Mouse (Mus musculus): ENCODE results near the gene Sema4g. TPM values are rescaled to one million over a fixed set of nuclear protein-coding genes. Genes with fewer than 3 reads are reported as not detected.

Gene Sema4g
- polyA plus RNA-seq, 1 experiment from 2014 or later: 20.4 TPM

DNA sequence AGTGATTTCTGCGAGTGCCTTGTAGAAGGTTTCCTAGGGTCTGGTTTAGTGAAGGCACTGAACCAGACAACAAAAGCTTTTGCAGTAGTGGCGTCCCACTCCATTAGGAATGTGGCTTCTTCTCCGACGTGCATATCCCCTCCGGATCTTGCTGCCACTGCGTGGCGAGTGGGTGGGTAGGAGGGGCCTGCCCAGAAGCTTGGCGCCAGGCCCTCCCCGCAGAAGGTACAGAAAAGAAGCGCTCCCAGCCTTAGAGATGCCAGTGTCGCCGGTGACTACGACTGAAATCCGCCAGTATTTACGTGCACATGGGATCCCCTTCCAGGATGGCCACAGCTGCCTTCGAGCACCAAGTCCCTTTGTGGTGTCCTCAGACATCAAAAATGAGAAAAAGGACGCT, 18.1 kb downstream of the Sema4g start:
- Histone ChIP-seq H3K27ac (peak overlapping the region; percentile 84), H3K4me1 (peaks cover 35% of the 10 kb centered on the region), H3K36me3 (replicated peaks) (peaks cover 12% of the 10 kb centered on the region), H3K4me3 (peak overlapping the region; percentile 96), H3K27me3 (replicated peaks) (no peaks in the 10 kb centered on the region), H3K4me2 (peak overlapping the region; percentile 96), H3K9ac (no peak overlapping the region; the same call in 1 of the 2 replicates), H3K9me3 (no peaks in the 10 kb centered on the region)
- no peak for ATAC-seq (replicated peaks)
- 42% methylated on average over 17 of the region's 17 CpGs for WGBS

DNA sequence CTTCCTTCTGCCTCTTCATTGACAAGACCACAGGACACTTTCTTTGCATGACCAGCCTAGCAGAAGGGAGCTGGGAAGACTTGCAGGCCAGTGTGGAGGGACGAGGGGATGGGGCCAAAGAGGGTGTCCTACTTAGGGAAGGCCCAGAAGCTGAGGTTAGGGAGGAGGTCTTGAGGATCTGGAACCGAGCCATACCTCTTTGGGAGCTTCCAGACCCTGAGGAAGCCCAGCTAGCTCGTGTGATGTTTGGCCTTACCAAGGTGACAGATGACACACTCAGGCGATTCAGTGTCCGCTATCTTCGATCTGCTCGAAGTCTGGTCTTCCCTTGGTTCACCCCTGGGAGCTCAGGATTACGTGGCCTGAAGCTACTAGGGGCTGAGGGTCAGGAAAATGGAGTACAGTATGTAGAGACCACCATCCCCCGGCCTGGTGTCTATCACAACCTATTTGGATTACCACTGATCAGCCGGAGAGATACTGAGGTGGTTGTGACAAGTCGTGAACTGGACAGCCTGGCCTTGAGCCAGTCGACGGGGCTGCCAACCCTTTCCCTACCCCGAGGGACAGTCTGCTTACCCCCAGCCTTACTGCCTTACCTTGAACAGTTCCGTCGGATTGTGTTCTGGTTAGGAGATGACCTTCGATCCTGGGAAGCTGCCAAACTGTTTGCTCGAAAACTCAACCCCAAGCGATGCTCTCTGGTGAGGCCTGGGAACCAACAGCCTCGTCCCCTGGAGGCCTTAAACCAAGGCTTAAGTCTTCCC, 18.7 kb downstream of the Sema4g start:
- Histone ChIP-seq H3K4me2 (peak overlapping the region; percentile 96), H3K27ac (no peak overlapping the region), H3K4me3 (peak overlapping the region; percentile 96; the same call in 1 of the 2 replicates), H3K9ac (no peak overlapping the region; the same call in 1 of the 2 replicates), H3K36me3 (replicated peaks) (peaks cover 12% of the 10 kb centered on the region), H3K4me1 (peaks cover 37% of the 10 kb centered on the region), H3K27me3 (replicated peaks) (no peaks in the 10 kb centered on the region), H3K9me3 (no peaks in the 10 kb centered on the region)
- no peak for ATAC-seq (replicated peaks)
- WGBS: 93% methylated on average over 20 of the region's 20 CpGs

DNA sequence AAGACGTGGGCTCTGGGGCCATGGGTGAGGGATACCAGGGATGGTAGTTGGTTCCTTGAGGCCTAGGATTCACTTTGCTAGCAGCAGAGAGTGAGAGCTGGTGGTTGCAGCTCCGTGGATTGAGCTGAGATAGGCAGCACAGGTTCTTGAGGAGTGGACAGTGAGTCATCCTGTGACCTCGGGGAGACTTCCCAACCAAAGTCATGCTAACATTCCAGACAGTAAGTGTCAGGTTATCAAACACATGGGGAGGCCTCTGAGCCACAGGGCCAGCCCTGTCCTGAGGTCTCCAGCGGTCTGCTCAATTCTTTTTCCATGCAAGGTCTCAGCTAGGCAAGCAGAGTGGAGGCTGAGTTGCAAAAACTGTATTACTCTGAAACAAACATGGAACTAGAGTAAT, 21.7 kb downstream of the Sema4g start:
- Histone ChIP-seq H3K27ac (no peak overlapping the region), H3K36me3 (replicated peaks) (peaks cover 7% of the 10 kb centered on the region; the same call in 1 of the 2 replicates), H3K4me1 (peaks cover 39% of the 10 kb centered on the region), H3K9ac (no peak overlapping the region), H3K27me3 (replicated peaks) (0 out of 2 replicates have a peak, but pooled peaks cover 3% of the 10 kb centered on the region), H3K4me3 (no peak overlapping the region), H3K4me2 (no peak overlapping the region), H3K9me3 (no peaks in the 10 kb centered on the region)
- no peak for ATAC-seq (replicated peaks)
- 89% methylated on average over 4 of the region's 4 CpGs for WGBS

DNA sequence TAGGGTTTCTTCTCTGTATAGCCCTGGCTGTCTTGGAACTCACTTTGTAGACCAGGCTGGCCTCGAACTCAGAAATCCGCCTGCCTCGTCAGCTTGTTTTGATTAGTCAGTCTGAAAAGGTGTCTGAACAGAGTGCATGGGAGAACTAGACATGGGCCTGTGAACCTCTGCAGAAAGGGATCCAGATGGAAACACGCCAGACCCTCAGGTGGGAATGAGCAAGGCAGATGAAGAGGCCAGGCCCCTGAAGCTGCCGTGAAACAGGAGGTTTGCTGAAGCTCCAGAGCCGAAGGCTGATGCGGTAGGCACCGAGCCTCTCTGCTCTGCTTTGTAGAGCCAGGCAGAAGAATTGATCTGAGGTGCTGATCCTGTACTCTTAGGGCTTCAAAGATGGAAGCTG, 23.3 kb downstream of the Sema4g start:
- Histone ChIP-seq H3K9me3 (no peaks in the 10 kb centered on the region), H3K36me3 (replicated peaks) (peaks cover 7% of the 10 kb centered on the region; the same call in 1 of the 2 replicates), H3K9ac (no peak overlapping the region), H3K4me2 (no peak overlapping the region), H3K27me3 (replicated peaks) (0 out of 2 replicates have a peak, but pooled peaks cover 3% of the 10 kb centered on the region), H3K4me3 (no peak overlapping the region), H3K4me1 (peaks cover 46% of the 10 kb centered on the region), H3K27ac (peak overlapping the region; percentile 67)
- 81% methylated on average over 8 of the region's 8 CpGs for WGBS
- no peak for ATAC-seq (replicated peaks)

DNA sequence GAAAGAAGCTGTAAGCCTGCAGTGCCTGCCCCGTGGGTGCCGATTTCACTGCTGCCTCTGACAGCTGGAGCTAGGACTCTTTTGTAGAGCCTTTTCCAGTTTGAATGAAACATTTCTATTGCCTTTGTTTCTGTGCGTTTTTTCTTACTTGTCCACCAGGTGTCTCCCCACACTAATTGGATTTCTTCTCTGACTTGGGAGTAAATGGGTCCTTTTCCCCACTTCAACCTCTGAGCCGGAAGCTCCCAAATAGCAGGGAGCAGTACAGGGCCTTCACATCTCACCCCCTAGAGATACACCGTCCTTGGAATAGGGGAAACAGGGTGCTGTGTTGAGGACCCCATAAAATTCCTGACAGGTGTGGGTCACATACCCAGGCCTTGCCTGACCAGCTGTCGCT, 23.7 kb downstream of the Sema4g start:
- no peaks in the 10 kb centered on the region for H3K9me3 ChIP-seq
- no peak overlapping the region for H3K9ac ChIP-seq
- H3K4me1 ChIP-seq: peaks cover 41% of the 10 kb centered on the region
- H3K27me3 ChIP-seq (replicated peaks): 0 out of 2 replicates have a peak, but pooled peaks cover 3% of the 10 kb centered on the region
- no peak for ATAC-seq (replicated peaks)
- H3K36me3 ChIP-seq (replicated peaks): peaks cover 7% of the 10 kb centered on the region; the same call in 1 of the 2 replicates
- WGBS: 25% methylated on average over 6 of the region's 6 CpGs
- no peak overlapping the region for H3K4me2 ChIP-seq
- H3K27ac ChIP-seq: peak overlapping the region; percentile 67
- no peak overlapping the region for H3K4me3 ChIP-seq

DNA sequence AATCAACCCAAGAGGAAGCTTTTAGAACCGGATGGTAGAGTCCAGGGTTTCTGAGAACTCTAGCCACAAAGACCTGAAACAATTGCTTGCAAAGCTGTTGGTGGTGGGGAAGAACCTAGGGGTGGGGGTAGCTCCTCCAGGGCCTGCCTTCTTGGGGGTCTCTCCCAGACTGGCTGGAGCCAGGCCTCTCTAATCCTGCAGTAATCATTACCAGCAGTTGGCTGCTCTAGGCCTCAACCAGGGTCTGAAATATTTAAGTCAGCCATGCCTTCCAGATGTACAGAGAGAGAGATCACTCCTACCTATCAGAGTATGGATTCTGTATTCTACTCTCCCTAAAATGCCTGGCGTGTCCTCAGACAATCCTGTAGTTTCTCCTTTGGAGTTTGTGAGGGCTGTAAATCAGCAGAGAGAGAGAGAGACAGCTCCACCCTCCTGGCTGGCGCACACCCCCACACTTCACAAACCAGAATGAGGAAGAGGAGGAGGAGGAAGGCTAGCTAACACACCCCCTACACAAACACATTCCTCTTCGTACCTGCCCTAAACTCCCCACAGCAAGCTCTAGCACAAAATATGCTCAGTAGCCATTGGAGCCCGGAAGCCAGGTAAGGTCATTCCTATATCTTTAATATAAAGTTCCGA, 24.8 kb downstream of the Sema4g start:
- Histone ChIP-seq H3K4me2 (no peak overlapping the region), H3K9me3 (no peaks in the 10 kb centered on the region), H3K4me3 (no peak overlapping the region), H3K36me3 (replicated peaks) (peaks cover 6% of the 10 kb centered on the region; the same call in 1 of the 2 replicates), H3K4me1 (peaks cover 37% of the 10 kb centered on the region), H3K9ac (no peak overlapping the region), H3K27me3 (replicated peaks) (0 out of 2 replicates have a peak, but pooled peaks cover 3% of the 10 kb centered on the region), H3K27ac (no peak overlapping the region)
- 70% methylated on average over 6 of the region's 6 CpGs for WGBS
- ATAC-seq (replicated peaks): no peak

DNA sequence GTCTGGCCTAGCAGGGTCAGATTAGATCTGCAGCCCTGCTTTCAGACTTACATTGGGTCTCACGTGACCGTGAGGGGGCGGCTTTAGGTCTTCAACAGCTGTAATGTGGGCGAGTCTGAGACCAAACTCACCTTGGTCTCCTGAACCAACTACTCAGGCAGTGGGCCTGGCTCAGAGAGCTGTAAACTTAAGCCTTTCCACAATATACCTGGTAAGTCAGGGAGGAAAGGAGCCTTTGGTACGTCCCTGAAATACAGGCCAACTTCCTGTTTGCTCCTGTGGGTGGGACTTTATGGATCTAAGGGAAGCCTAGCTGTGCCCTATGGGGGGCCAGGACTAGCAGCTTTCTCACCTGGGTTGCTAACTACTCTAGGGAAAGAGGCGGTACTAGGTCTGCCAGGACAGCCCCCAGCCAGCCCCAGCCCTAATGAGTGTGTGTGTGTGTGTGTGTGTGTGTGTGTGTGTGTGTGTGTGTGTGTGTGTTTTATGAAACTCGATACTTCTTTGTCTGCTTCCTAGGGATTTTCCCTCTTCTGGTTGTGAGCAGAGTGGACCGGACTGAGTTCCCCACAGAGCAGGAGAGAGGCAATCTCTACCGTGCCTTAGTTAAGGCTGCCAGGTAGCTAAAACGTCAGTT, 25.6 kb downstream of the Sema4g start, which contains the start of gene Lzts2:
TSS of gene Lzts2 (plus strand) at position 80 of the 637 bp plus-strand sequence.
- Histone ChIP-seq H3K4me2 (peak within 1 kb of the TSS; percentile 87), H3K4me3 (peak within 1 kb of the TSS; percentile 33), H3K27me3 (replicated peaks) (0 out of 2 replicates have a peak, but pooled peaks cover 3% of the 10 kb centered on the region), H3K4me1 (peaks cover 39% of the 10 kb centered on the region), H3K9ac (peak within 1 kb of the TSS; percentile 35; the same call in 1 of the 2 replicates), H3K9me3 (no peaks in the 10 kb centered on the region), H3K27ac (no peak within 1 kb of the TSS), H3K36me3 (replicated peaks) (peaks cover 5% of the 10 kb centered on the region; the same call in 1 of the 2 replicates)
- ATAC-seq (replicated peaks): no peak
- 19% methylated on average over 10 of the region's 10 CpGs for WGBS

DNA sequence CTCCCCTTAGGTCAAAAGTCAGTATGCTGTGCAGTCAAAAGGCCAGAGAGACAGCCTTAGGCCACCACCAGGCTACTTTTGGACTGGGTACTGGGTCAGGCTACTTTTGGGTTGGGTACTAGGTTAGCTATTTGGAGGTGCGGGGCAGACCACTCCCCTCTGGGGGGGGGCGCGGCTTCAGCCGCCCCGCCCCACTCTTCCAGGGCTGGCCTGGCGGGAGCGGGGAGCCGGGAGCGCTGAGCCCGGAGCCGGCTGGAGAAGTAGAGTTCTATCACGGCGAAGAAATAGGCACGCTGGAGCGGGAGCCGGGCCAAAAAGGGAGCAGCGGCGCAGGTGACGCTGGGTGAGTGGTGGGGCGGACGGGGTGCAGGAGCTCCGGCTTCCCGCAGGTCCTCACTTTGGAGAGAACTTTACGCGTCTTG, 26.1 kb downstream of the Sema4g start:
- H3K9ac ChIP-seq: peak overlapping the region; percentile 35; the same call in 1 of the 2 replicates
- H3K4me3 ChIP-seq: peak overlapping the region; percentile 33
- H3K4me2 ChIP-seq: peak overlapping the region; percentile 87
- H3K9me3 ChIP-seq: no peaks in the 10 kb centered on the region
- under 1% methylated on average over 22 of the region's 25 CpGs for WGBS
- peaks cover 5% of the 10 kb centered on the region; the same call in 1 of the 2 replicates for H3K36me3 ChIP-seq (replicated peaks)
- no peak overlapping the region for H3K27ac ChIP-seq
- no peak for ATAC-seq (replicated peaks)
- H3K27me3 ChIP-seq (replicated peaks): 0 out of 2 replicates have a peak, but pooled peaks cover 3% of the 10 kb centered on the region
- H3K4me1 ChIP-seq: peaks cover 39% of the 10 kb centered on the region

DNA sequence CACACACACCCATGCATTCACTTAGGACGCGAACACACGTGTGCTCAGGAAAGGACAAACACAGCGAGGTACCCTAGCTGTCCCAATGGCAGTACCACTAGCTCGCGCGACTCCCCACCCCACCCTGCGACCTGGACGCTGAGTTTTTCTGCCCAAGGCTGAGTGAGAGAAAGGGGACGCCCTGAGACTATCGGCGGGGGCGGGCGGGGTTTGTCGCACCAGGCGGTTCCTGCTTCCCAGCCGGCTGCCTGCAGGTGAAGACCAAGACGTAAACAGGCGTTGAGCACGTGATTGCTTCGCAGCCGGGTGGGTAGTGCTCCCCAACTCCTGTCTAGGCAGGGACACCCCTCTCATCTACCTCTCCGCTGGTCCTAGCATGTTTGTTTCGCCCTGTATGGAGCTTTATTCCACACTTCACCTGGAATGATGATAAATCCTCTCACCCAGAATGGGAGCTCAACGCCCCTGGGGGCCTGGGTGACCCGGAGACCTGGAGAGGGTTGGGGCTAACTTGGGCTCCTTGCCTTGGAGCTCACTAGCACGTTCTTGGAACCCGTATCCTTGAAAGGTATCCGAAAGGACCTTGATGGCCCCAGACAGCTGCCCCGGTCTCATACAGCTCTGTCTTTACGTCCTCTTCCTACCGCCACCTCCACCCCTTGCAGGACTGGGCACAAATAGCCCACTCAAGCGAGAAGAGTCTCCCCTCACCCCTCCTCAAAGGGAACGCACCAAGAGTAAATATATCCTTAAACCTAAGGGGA, 26.8 kb downstream of the Sema4g start:
- H3K36me3 ChIP-seq (replicated peaks): peaks cover 5% of the 10 kb centered on the region; the same call in 1 of the 2 replicates
- 0 out of 2 replicates have a peak, but pooled peaks cover 3% of the 10 kb centered on the region for H3K27me3 ChIP-seq (replicated peaks)
- WGBS: 1% methylated on average over 34 of the region's 34 CpGs
- no peak for ATAC-seq (replicated peaks)
- H3K27ac ChIP-seq: peak overlapping the region; percentile 93
- H3K9ac ChIP-seq: peak overlapping the region; percentile 25
- H3K9me3 ChIP-seq: no peaks in the 10 kb centered on the region
- peak overlapping the region; percentile 87 for H3K4me2 ChIP-seq
- peaks cover 44% of the 10 kb centered on the region for H3K4me1 ChIP-seq
- peak overlapping the region; percentile 33 for H3K4me3 ChIP-seq

DNA sequence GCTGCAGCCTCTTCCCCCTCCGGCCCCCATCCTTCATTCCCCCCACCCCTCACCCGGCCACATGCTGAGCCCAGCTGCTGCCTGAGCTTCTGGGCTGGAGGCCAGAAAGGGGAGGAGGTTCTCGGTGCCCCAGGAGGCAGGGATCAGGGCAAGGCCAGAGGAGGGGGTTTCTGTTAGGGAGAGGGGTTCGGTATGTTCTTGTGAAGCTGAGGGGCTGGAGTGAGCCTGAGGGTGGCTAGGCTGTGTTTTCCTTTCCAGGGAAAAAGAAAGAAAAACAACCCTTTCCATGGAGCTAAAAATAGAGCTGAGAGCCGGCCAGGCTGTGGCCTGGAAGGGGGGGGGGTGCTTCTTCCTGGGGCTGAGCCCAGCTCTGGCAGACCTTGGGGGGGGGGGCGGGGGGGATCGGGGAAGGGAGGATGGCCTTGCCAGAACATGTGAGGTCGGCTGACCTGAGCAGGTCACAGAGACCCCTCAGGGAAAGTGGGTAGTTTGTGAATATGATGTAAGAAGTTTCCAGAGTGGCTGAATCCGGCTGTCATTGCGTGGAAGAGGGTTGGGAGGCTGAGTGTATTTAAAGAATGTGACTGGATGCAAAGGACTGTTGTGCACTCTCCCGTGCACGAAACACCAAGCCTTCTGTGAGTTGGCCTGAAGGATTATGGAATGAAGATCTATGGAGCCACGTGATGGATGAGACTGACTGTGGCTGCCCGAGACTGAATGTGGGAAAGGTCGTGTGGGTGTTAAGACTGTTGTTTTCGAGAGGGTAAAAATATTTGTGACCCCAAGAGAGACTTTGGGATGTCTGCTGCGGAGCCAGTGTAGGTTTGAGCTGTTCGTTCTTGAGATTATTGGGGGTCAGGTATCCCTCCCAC, 27.7 kb downstream of the Sema4g start:
- under 1% methylated on average over 18 of the region's 18 CpGs for WGBS
- Histone ChIP-seq H3K27me3 (replicated peaks) (0 out of 2 replicates have a peak, but pooled peaks cover 3% of the 10 kb centered on the region), H3K27ac (peak overlapping the region; percentile 93), H3K4me3 (peak overlapping the region; percentile 74), H3K36me3 (replicated peaks) (no peaks in the 10 kb centered on the region; the same call in 1 of the 2 replicates), H3K4me1 (peaks cover 52% of the 10 kb centered on the region), H3K9me3 (no peaks in the 10 kb centered on the region), H3K4me2 (peak overlapping the region; percentile 87), H3K9ac (peak overlapping the region; percentile 65; the same call in 1 of the 2 replicates)
- peak; percentile 35 for ATAC-seq (replicated peaks)

Data from midbrain, embryonic 15.5 days (tissue).